Mouse (Mus musculus) lung, embryonic 15.5 days (tissue): ENCODE data around the gene Akt1s1. TPM values are rescaled to one million over a fixed set of nuclear protein-coding genes. Genes with fewer than 3 reads are reported as not detected.

Experiments
- ATAC-seq: fragments of 200-750 bp; cut with Nextera tagmentation; 2 replicates; pipeline ENCODE4 v1.8.0; 2017; ENCODE audit warnings: moderate number of reproducible peaks, borderline replicate concordance; ENCODE audit not compliant: low FRiP score, low TSS enrichment; ENCODE audit errors: extremely low read depth
- H3K27ac ChIP-seq: fragments of 300-500 bp; sonication (generic); 2 replicates; pipeline ENCODE4 v1.5.1; 2015; ENCODE audit warnings: moderate library complexity, mild to moderate bottlenecking, inconsistent platforms
- H3K27me3 ChIP-seq: fragments of 300-500 bp; sonication (generic); 2 replicates; pipeline ENCODE4 v1.6.1; 2015; ENCODE audit warnings: inconsistent platforms
- H3K36me3 ChIP-seq: fragments of 300-500 bp; sonication (generic); 2 replicates; pipeline ENCODE4 v1.6.1; 2015; ENCODE audit warnings: inconsistent platforms
- H3K4me1 ChIP-seq: fragments of 300-500 bp; sonication (generic); 2 replicates; pipeline ENCODE4 v1.6.1; 2015; ENCODE audit warnings: inconsistent platforms
- H3K4me2 ChIP-seq: fragments of 300-500 bp; sonication (generic); 2 replicates; pipeline ENCODE4 v1.6.1; 2015; ENCODE audit warnings: inconsistent platforms, mild to moderate bottlenecking, moderate library complexity
- H3K4me3 ChIP-seq: fragments of 300-500 bp; sonication (generic); 2 replicates; pipeline ENCODE4 v1.5.1; 2015; ENCODE audit warnings: mild to moderate bottlenecking, inconsistent platforms
- H3K9ac ChIP-seq: fragments of 300-500 bp; sonication (generic); 2 replicates; pipeline ENCODE4 v1.6.1; 2015; ENCODE audit warnings: inconsistent platforms
- H3K9me3 ChIP-seq: fragments of 300-500 bp; sonication (generic); 2 replicates; pipeline ENCODE4 v1.6.1; 2016; ENCODE audit warnings: inconsistent platforms
- WGBS: fragments of 180-500 bp; shearing (Covaris S2); methylation state at CpG from one replicate; pipeline ENCODE4 v1.1.7; 2015; 5-methylcytosine and 5-hydroxymethylcytosine counted together
- polyA plus RNA-seq: library from polyadenylated mRNA; unstranded; fragments of >200 nt; fragmentation: Nextera tagmentation; extraction: Ambion mirVana; gene quantifications from 2 replicates; pipeline ENCODE4 v1.2.1, GENCODE M21; 2015

Akt1s1 gene
- 109 and 111 TPM in 2 replicates for polyA plus RNA-seq

DNA sequence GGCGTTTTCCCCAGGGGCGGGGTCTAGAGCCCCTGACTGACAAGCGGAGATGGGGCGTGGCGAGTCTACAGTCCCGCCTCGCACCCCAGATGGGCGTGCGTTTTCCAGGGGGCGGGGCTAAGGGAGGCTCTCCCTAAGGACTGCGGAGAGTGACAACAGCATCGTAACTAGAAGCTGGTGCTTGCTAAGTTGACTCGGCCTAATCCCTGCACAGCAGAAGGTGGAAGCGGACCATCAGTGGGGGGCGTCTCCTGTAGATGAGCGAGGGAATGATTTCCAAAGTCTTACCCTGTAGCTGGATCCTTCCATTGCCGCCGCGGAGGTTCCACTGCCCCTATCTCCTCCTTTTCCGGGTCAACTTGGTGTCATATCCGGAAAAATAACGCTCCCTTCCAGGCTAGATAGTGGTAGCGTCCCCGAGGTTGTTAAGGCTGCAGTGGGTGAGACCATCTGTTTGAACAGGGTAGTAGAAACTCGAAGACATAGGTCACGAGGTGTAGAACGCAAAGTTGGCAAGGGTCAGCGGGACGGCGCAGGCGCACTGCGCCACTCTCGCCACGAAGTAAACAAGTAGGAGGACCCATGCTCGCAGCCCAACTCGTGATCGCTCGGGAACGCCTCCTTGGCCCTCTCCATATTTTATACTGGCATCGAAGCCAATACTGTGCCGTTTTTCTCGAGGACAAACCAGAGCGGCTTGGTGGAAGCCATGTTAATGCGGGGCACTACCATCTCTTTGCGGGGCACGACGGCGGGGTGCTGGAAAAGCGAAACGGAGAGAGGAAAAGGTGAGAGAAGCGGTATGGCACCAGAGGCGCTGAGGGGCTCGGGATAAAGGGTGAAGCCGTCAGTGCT is at the start of gene Akt1s1, which contains the start of gene Tbc1d17:
Akt1s1 (plus strand) TSS at position 431 of the 855 bp plus-strand sequence.
Tbc1d17 (minus strand) TSS at position 519 of the 855 bp plus-strand sequence.
- peak within 1 kb of the TSS; percentile 67 for H3K9ac ChIP-seq
- ATAC-seq: peak; percentile 86
- peak within 1 kb of the TSS; percentile 60 for H3K4me3 ChIP-seq
- WGBS: under 1% methylated on average over 54 of the region's 54 CpGs
- H3K27me3 ChIP-seq: no peaks in the 10 kb centered on the region
- peak within 1 kb of the TSS; percentile 98 for H3K27ac ChIP-seq
- peak within 1 kb of the TSS; percentile 76 for H3K4me2 ChIP-seq
- no peaks in the 10 kb centered on the region for H3K9me3 ChIP-seq
- peaks cover 37% of the 10 kb centered on the region for H3K4me1 ChIP-seq
- peaks cover 40% of the 10 kb centered on the region for H3K36me3 ChIP-seq

- no peak for ATAC-seq
- WGBS: 76% methylated on average over 2 of the region's 2 CpGs
- no peak overlapping the region for H3K4me3 ChIP-seq
- no peaks in the 10 kb centered on the region for H3K27me3 ChIP-seq
- H3K4me2 ChIP-seq: no peak overlapping the region
- H3K9me3 ChIP-seq: no peaks in the 10 kb centered on the region
- H3K27ac ChIP-seq: no peak overlapping the region
- H3K36me3 ChIP-seq: peaks cover 15% of the 10 kb centered on the region
- H3K9ac ChIP-seq: no peak overlapping the region
- H3K4me1 ChIP-seq: no peaks in the 10 kb centered on the region
Measured at GRCm38 (mm10) chr7:44808927-44809326, 39.9 kb upstream of the Akt1s1 start.

- no peak overlapping the region for H3K9ac ChIP-seq
- no peak for ATAC-seq
- no peaks in the 10 kb centered on the region for H3K9me3 ChIP-seq
- H3K4me2 ChIP-seq: no peak overlapping the region
- no peak overlapping the region for H3K4me3 ChIP-seq
- no peaks in the 10 kb centered on the region for H3K27me3 ChIP-seq
- H3K36me3 ChIP-seq: peaks cover 20% of the 10 kb centered on the region
- 88% methylated on average over 3 of the region's 3 CpGs for WGBS
- no peaks in the 10 kb centered on the region for H3K4me1 ChIP-seq
- H3K27ac ChIP-seq: no peak overlapping the region
Measured at GRCm38 (mm10) chr7:44809466-44809865, 39.3 kb upstream of the Akt1s1 start.

DNA sequence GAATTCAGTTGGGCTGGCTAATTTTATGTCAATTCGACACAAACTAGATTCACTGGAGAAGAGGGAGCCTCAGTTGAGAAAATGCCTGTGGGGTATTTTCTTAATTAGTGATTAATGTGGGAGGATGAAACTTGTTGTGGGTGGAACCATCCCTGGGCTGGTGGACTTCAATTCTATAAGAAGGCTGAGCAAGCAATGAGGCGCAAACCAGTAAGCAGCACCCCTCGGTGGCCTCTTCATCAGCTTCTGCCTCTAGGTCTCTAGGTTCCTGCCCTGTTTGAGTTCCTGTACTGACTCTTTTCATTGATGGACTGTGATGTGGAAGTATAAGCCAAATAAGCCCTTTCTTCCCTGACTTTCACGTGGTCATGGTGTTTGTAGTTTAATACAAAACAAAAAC is 38.4 kb upstream of the Akt1s1 start:
- no peaks in the 10 kb centered on the region for H3K27me3 ChIP-seq
- H3K4me3 ChIP-seq: no peak overlapping the region
- H3K4me2 ChIP-seq: no peak overlapping the region
- no peak for ATAC-seq
- H3K36me3 ChIP-seq: peaks cover 21% of the 10 kb centered on the region
- no peak overlapping the region for H3K27ac ChIP-seq
- WGBS: 82% methylated on average over 4 of the region's 4 CpGs
- no peak overlapping the region for H3K9ac ChIP-seq
- H3K4me1 ChIP-seq: peaks cover 8% of the 10 kb centered on the region
- no peaks in the 10 kb centered on the region for H3K9me3 ChIP-seq

- H3K4me3 ChIP-seq: no peak overlapping the region
- ATAC-seq: no peak
- no peak overlapping the region for H3K27ac ChIP-seq
- H3K4me2 ChIP-seq: no peak overlapping the region
- H3K27me3 ChIP-seq: no peaks in the 10 kb centered on the region
- H3K9ac ChIP-seq: no peak overlapping the region
- H3K4me1 ChIP-seq: peaks cover 8% of the 10 kb centered on the region
- H3K9me3 ChIP-seq: no peaks in the 10 kb centered on the region
- WGBS: 87% methylated on average over 7 of the region's 7 CpGs
- H3K36me3 ChIP-seq: peaks cover 21% of the 10 kb centered on the region
Measured at GRCm38 (mm10) chr7:44810819-44811557, 37.8 kb upstream of the Akt1s1 start.

DNA sequence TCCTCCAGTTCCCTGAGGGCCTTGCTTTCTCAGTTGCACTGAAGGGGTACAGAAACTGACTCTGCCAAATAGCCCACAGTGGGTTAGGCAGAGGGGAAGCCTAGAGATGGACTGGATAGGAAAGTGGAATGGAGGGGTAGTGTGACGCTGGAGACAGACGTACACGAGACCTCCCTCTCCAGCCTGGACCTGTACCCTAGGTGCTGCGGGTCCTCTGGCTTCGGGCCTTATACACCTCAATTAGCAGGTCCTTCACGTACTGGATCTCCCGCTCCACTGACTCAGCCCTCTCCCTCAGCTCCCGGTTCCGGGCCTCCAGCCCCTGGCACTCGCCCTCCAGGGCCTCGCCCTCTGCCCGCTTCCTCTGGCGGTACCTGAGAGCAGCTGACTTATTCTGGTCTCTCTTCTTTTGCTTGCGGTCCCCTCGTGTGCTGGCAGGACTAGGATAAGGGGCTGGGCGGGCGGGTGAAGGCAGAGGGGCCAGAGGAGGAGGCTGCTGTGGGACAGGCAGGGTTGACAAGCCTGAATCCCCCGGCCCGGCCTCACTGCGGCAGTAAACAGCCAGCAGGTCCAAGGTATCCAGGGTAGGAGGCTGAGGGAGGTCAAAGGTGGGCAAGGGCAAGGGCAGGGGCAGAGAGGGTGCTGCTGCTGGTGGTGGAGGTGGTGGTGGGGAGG is 36.0 kb upstream of the Akt1s1 start:
- H3K4me2 ChIP-seq: no peak overlapping the region
- no peak overlapping the region for H3K27ac ChIP-seq
- peaks cover 21% of the 10 kb centered on the region for H3K36me3 ChIP-seq
- no peaks in the 10 kb centered on the region for H3K9me3 ChIP-seq
- WGBS: 86% methylated on average over 20 of the region's 20 CpGs
- peaks cover 14% of the 10 kb centered on the region for H3K4me1 ChIP-seq
- ATAC-seq: no peak
- no peak overlapping the region for H3K9ac ChIP-seq
- H3K27me3 ChIP-seq: no peaks in the 10 kb centered on the region
- H3K4me3 ChIP-seq: no peak overlapping the region

DNA sequence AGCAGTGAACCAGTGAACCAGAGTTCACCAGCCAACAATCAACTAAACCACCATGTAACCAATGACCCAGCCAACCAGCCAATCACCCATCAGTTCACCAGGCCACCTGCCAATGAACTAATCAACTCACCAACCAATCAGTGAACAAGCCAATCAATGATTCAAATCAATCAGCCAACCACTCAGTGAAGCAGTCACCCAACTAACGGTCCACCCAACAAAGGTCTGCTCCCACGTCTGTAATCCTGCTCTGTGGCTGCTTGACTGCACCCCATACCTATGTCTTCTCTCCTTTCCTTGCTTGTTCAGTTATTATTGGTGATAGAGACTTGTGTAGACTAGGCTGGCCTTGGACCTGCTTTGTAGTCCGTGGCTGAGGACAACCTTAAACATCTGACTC is 34.8 kb upstream of the Akt1s1 start:
- Histone ChIP-seq H3K4me1 (peaks cover 26% of the 10 kb centered on the region), H3K36me3 (peaks cover 21% of the 10 kb centered on the region), H3K9me3 (no peaks in the 10 kb centered on the region), H3K27ac (no peak overlapping the region), H3K27me3 (no peaks in the 10 kb centered on the region), H3K4me3 (no peak overlapping the region), H3K9ac (no peak overlapping the region), H3K4me2 (no peak overlapping the region)
- WGBS: 88% methylated on average over 3 of the region's 3 CpGs
- no peak for ATAC-seq

GRCm38 (mm10) chr7:44814423-44814822 is 34.4 kb upstream of the Akt1s1 start:
- Histone ChIP-seq H3K4me1 (peaks cover 30% of the 10 kb centered on the region), H3K9me3 (no peaks in the 10 kb centered on the region), H3K4me2 (peak overlapping the region; percentile 60), H3K9ac (no peak overlapping the region), H3K4me3 (no peak overlapping the region), H3K36me3 (peaks cover 21% of the 10 kb centered on the region), H3K27ac (no peak overlapping the region), H3K27me3 (no peaks in the 10 kb centered on the region)
- ATAC-seq: no peak
- 83% methylated on average over 4 of the region's 4 CpGs for WGBS

DNA sequence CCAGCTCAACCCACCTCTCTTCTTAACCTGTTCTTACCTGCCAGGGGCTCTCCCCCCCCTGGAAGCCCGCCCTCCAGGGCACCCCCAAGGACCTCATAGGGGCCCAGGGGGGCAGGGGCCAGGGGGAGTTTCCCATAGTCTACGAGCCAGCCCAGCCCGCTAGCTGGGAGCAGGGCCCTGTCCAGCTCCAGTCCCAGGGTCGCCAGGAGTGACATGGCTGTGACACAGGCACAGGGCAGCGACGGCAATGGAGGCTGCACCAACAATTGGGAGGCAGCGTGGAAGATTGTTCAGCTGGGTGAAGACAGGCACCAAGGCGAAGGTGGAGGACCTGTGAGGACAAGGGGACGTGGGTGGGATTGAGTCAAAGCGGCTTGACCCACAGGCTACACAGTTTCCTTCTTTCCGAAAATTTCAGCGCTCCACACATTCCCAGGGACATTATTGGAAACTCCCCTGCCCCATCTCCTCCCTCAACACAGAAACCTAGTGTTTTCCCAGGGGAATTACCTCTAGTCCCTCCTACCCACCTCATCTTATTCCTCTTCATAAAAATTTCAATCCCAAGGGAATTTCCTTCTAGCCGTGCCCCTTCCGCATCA is 33.7 kb upstream of the Akt1s1 start:
- H3K36me3 ChIP-seq: peaks cover 21% of the 10 kb centered on the region
- 31% methylated on average over 14 of the region's 14 CpGs for WGBS
- H3K27ac ChIP-seq: peak overlapping the region; percentile 98
- peak overlapping the region; percentile 60 for H3K4me2 ChIP-seq
- peak overlapping the region; percentile 79 for H3K4me3 ChIP-seq
- no peaks in the 10 kb centered on the region for H3K9me3 ChIP-seq
- ATAC-seq: no peak
- no peaks in the 10 kb centered on the region for H3K27me3 ChIP-seq
- peak overlapping the region; percentile 35; the same call in 1 of the 2 replicates for H3K9ac ChIP-seq
- H3K4me1 ChIP-seq: peaks cover 37% of the 10 kb centered on the region

DNA sequence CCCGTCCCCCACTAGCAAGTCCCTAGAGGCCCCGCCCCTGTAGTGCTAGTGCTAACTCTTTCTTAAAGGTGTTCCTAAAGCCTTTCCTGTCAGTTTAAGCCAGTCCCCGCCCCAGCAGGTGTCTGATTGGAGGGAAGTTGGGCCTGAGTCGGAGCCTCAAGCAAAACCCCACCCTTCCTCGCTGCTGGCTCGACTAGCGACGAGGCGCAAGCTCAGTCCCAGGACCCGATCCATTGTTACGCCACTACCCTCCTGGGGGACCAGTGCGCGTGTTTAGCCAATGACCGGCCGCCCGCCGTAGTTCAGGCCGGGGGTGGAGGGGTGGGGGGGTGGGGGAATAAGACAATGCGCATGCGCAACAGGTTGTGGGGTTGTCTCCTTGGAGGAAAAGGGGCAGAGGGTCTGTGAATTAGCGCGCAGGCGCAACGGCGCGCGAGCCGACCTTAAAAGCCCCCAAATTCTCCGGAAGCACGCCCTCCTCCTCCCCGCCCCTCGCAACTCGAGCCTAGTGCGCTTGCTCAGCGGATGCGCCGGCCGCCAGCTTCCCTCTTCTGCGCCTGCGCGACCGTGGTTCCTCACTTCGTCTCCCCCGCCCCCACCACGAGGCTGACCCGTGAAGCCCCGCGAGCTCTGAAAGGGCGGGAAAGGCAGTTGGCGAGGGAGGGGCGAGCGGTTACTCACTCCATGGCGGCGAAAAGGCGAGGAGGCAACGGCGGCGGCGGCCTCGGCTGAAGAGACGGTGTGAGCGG is 32.9 kb upstream of the Akt1s1 start, which contains the start of the genes Nup62 and Il4i1:
Nup62 (plus strand) TSS at position 368 of the 749 bp plus-strand sequence.
Il4i1 (plus strand) TSS at position 667 of the 749 bp plus-strand sequence.
- Histone ChIP-seq H3K4me3 (peak within 1 kb of the TSS; percentile 79), H3K4me1 (peaks cover 44% of the 10 kb centered on the region), H3K9ac (peak within 1 kb of the TSS; percentile 96), H3K36me3 (peaks cover 19% of the 10 kb centered on the region), H3K4me2 (peak within 1 kb of the TSS; percentile 60), H3K9me3 (no peaks in the 10 kb centered on the region), H3K27ac (peak within 1 kb of the TSS; percentile 98), H3K27me3 (no peaks in the 10 kb centered on the region)
- ATAC-seq: peak; percentile 95
- WGBS: under 1% methylated on average over 60 of the region's 62 CpGs
